Mouse (Mus musculus) liver, embryonic 14 days (tissue): ENCODE results near the gene Nupl2. TPM values are rescaled to one million over a fixed set of nuclear protein-coding genes. Genes with fewer than 3 reads are reported as not detected.

Source experiments
- polyA plus RNA-seq: library from polyadenylated mRNA; depleted of rRNA; stranded (reverse); fragments of >200 nt; gene quantifications from 2 replicates; pipeline ENCODE4 v1.2.3, GENCODE M21; 2012; rRNA removed

Nupl2 gene
- 3.4 and 3.8 TPM in 2 replicates for polyA plus RNA-seq

DNA sequence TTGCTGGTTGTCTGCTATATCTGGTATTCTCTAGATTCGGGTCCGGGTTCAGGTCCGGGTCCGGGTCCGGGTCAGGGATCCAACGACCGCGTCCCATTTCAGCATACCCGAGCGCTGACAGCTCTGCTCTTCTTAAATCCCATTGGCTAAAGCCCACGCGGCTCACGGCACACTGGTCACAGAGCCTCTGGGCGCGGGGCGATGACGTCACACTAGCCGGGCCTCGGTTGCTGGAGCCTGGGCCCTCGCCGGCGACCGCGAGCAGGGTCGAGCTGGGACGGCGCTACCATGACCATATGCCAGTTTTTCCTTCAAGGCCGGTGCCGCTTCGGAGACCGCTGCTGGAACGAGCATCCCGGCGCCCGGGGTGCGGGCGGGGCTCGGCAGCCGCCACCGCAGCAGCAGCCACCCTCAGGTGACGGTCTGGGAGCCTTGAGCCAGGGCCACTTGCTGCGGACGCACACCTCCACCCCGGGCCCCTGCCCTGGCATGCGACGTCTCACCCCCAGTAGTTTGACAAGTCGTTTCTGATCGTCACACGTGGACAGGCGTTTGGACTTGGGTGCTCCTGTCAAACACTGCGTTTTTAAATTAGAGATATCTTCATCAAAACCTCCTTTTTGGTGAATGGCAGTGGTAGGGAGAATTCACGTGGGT lies at the start of gene Nupl2:
TSS of gene Nupl2 (plus strand) at position 175 of the 657 bp plus-strand sequence.

Other genes with a start within 250 kb of the Nupl2 start
- 16.7 and 18.9 TPM in 2 replicates for gene Fam126a, start 134.3 kb upstream of the Nupl2 start, polyA plus RNA-seq
- 10.7 and 12.1 TPM in 2 replicates for gene Klhl7, start 64.4 kb upstream of the Nupl2 start, polyA plus RNA-seq
- 0.47 and 0.57 TPM in 2 replicates for gene Kcnh2, start 186.6 kb downstream of the Nupl2 start, polyA plus RNA-seq
- 1.1 and 1.3 TPM in 2 replicates for gene Nos3, start 199.8 kb downstream of the Nupl2 start, polyA plus RNA-seq
- 0.52 and 0.53 TPM in 2 replicates for gene Atg9b, start 227.2 kb downstream of the Nupl2 start, polyA plus RNA-seq
- 15.1 and 17.0 TPM in 2 replicates for gene Abcb8, start 228.7 kb downstream of the Nupl2 start, polyA plus RNA-seq
- gene Asic3, start 248.4 kb downstream of the Nupl2 start, polyA plus RNA-seq: 0.03 and 0.05 TPM in 2 replicates